Mouse (Mus musculus) forebrain, embryonic 16.5 days (tissue): ENCODE results near the gene Crb3. TPM values are rescaled to one million over a fixed set of nuclear protein-coding genes. Genes with fewer than 3 reads are reported as not detected.

ENCODE experiments used
- ATAC-seq: fragments of 200-750 bp; cut with Nextera tagmentation; 2 replicates; pipeline ENCODE4 v1.8.0; 2017; ENCODE audit warnings: mild to moderate bottlenecking, moderate library complexity
- H3K27ac ChIP-seq: fragments of 300-500 bp; sonication (generic); 2 replicates; pipeline ENCODE4 v1.5.1; 2014; ENCODE audit warnings: low read length, control low read depth
- H3K27me3 ChIP-seq: fragments of 300-500 bp; sonication (generic); replicated peaks from 2 replicates; pipeline ENCODE4 v1.6.1; 2014; ENCODE audit warnings: low read length; ENCODE audit not compliant: control insufficient read depth, insufficient read depth
- H3K36me3 ChIP-seq: fragments of 300-500 bp; sonication (generic); 2 replicates; pipeline ENCODE4 v1.6.1; 2014; ENCODE audit not compliant: control insufficient read depth, insufficient read depth
- H3K4me1 ChIP-seq: fragments of 300-500 bp; sonication (generic); replicated peaks from 2 replicates; pipeline ENCODE4 v1.6.1; 2014; ENCODE audit warnings: low read length; ENCODE audit not compliant: control insufficient read depth, insufficient read depth
- H3K4me2 ChIP-seq: fragments of 300-500 bp; sonication (generic); 2 replicates; pipeline ENCODE4 v1.6.1; 2014; ENCODE audit warnings: mild to moderate bottlenecking, low read length, control low read depth
- H3K4me3 ChIP-seq: fragments of 300-500 bp; sonication (generic); replicated peaks from 2 replicates; pipeline ENCODE4 v1.5.1; 2014; ENCODE audit warnings: mild to moderate bottlenecking, low read length, control low read depth
- H3K9ac ChIP-seq: fragments of 300-500 bp; sonication (generic); replicated peaks from 2 replicates; pipeline ENCODE4 v1.6.1; 2014; ENCODE audit warnings: low read depth, low read length, control low read depth
- H3K9me3 ChIP-seq: fragments of 300-500 bp; sonication (generic); 2 replicates; pipeline ENCODE4 v1.6.1; 2016; ENCODE audit warnings: low read length; ENCODE audit not compliant: control insufficient read depth
- WGBS: fragments of 180-500 bp; shearing (Covaris S2); extraction: QIAGEN DNeasy Blood & Tissue Kit; methylation state at CpG from one replicate; pipeline ENCODE4 v1.1.7; 2014; 5-methylcytosine and 5-hydroxymethylcytosine counted together
- polyA plus RNA-seq: library from polyadenylated mRNA; unstranded; fragments of >200 nt; fragmentation: Nextera tagmentation; extraction: Ambion mirVana; gene quantifications from 2 replicates; pipeline ENCODE4 v1.2.1, GENCODE M21; 2015

Crb3 gene
- polyA plus RNA-seq, 1 experiment from 2014 or later, result 1.5 TPM

GRCm38 (mm10) chr17:57095855-57096622, 37.1 kb downstream of the Crb3 start:
- H3K9ac ChIP-seq, result no peak overlapping the region; the same call in 1 of the 2 replicates
- peak overlapping the region; percentile 46 for H3K4me2 ChIP-seq
- H3K4me1 ChIP-seq, result peaks cover 7% of the 10 kb centered on the region
- WGBS, result under 1% methylated on average over 18 of the region's 19 CpGs
- no peaks in the 10 kb centered on the region for H3K27me3 ChIP-seq
- H3K36me3 ChIP-seq, result no peaks in the 10 kb centered on the region
- H3K4me3 ChIP-seq, result peak overlapping the region; percentile 21
- peak; percentile 80 for ATAC-seq
- no peak overlapping the region for H3K27ac ChIP-seq
- H3K9me3 ChIP-seq, result no peaks in the 10 kb centered on the region

GRCm38 (mm10) chr17:57096623-57096920, 37.7 kb downstream of the Crb3 start:
- H3K4me3 ChIP-seq, result peak overlapping the region; percentile 21
- ATAC-seq, result peak; percentile 90

GRCm38 (mm10) chr17:57098321-57098720, 39.4 kb downstream of the Crb3 start:
- WGBS, result 89% methylated on average over 5 of the region's 5 CpGs
- Histone ChIP-seq H3K9me3 (no peaks in the 10 kb centered on the region), H3K4me1 (peaks cover 7% of the 10 kb centered on the region), H3K4me3 (no peak overlapping the region), H3K9ac (no peak overlapping the region), H3K27ac (no peak overlapping the region), H3K36me3 (no peaks in the 10 kb centered on the region), H3K4me2 (no peak overlapping the region), H3K27me3 (no peaks in the 10 kb centered on the region)
- no peak for ATAC-seq

More at GRCm38 (mm10) chr17:57096623-57096920, 37.7 kb downstream of the Crb3 start:
- no peaks in the 10 kb centered on the region for H3K9me3 ChIP-seq
- peak overlapping the region; percentile 46 for H3K4me2 ChIP-seq
- H3K4me1 ChIP-seq, result peaks cover 7% of the 10 kb centered on the region
- under 1% methylated on average over 11 of the region's 11 CpGs for WGBS
- no peaks in the 10 kb centered on the region for H3K27me3 ChIP-seq
- no peak overlapping the region for H3K9ac ChIP-seq
- H3K27ac ChIP-seq, result no peak overlapping the region
- no peaks in the 10 kb centered on the region for H3K36me3 ChIP-seq

- Histone ChIP-seq H3K9me3 (no peaks in the 10 kb centered on the region), H3K36me3 (no peaks in the 10 kb centered on the region), H3K4me2 (no peak overlapping the region), H3K4me1 (peaks cover 13% of the 10 kb centered on the region), H3K27ac (no peak overlapping the region), H3K4me3 (no peak overlapping the region), H3K27me3 (no peaks in the 10 kb centered on the region), H3K9ac (no peak overlapping the region)
- no peak for ATAC-seq
- WGBS, result 10% methylated on average over 10 of the region's 10 CpGs
Observed at GRCm38 (mm10) chr17:57099629-57100325, 40.9 kb downstream of the Crb3 start.

- Histone ChIP-seq H3K4me2 (no peak overlapping the region), H3K4me3 (no peak overlapping the region), H3K27me3 (no peaks in the 10 kb centered on the region), H3K36me3 (no peaks in the 10 kb centered on the region), H3K4me1 (peaks cover 21% of the 10 kb centered on the region), H3K9me3 (no peaks in the 10 kb centered on the region), H3K27ac (no peak overlapping the region), H3K9ac (no peak overlapping the region)
- 91% methylated on average over 2 of the region's 2 CpGs for WGBS
- ATAC-seq, result no peak
Observed at GRCm38 (mm10) chr17:57102276-57102675, 43.4 kb downstream of the Crb3 start.

- ATAC-seq, result peak; percentile 19
- H3K4me2 ChIP-seq, result peak overlapping the region; percentile 53
- 44% methylated on average over 4 of the region's 4 CpGs for WGBS
- H3K9ac ChIP-seq, result no peak overlapping the region; the same call in 1 of the 2 replicates
- peak overlapping the region; percentile 87 for H3K4me3 ChIP-seq
- no peak overlapping the region for H3K27ac ChIP-seq
- H3K27me3 ChIP-seq, result no peaks in the 10 kb centered on the region
- no peaks in the 10 kb centered on the region for H3K36me3 ChIP-seq
- peaks cover 21% of the 10 kb centered on the region for H3K4me1 ChIP-seq
- no peaks in the 10 kb centered on the region for H3K9me3 ChIP-seq
Observed at GRCm38 (mm10) chr17:57104496-57104895, 45.6 kb downstream of the Crb3 start.

- ATAC-seq, result peak; percentile 85
- no peaks in the 10 kb centered on the region for H3K27me3 ChIP-seq
- H3K9me3 ChIP-seq, result no peaks in the 10 kb centered on the region
- H3K27ac ChIP-seq, result no peak within 1 kb of the TSS; the same call in 1 of the 2 replicates
- H3K9ac ChIP-seq, result peak within 1 kb of the TSS; percentile 89
- WGBS, result under 1% methylated on average over 53 of the region's 61 CpGs
- peak within 1 kb of the TSS; percentile 87 for H3K4me3 ChIP-seq
- H3K36me3 ChIP-seq, result no peaks in the 10 kb centered on the region
- peak within 1 kb of the TSS; percentile 53 for H3K4me2 ChIP-seq
- peaks cover 21% of the 10 kb centered on the region for H3K4me1 ChIP-seq
Observed at GRCm38 (mm10) chr17:57105181-57106034, 46.5 kb downstream of the Crb3 start, which contains the start of gene Tnfsf9. Gene Tnfsf9 (plus strand): TSS chr17:57105325.

- 3% methylated on average over 9 of the region's 9 CpGs for WGBS
Observed at GRCm38 (mm10) chr17:57106035-57106368, 47.1 kb downstream of the Crb3 start.

GRCm38 (mm10) chr17:57107064-57107463, 48.2 kb downstream of the Crb3 start:
- 89% methylated on average over 5 of the region's 5 CpGs for WGBS
- H3K4me2 ChIP-seq, result 0 out of 2 replicates have a peak overlapping the region, but pooled peaks have one; percentile 1
- no peak overlapping the region for H3K27ac ChIP-seq
- no peaks in the 10 kb centered on the region for H3K36me3 ChIP-seq
- no peak for ATAC-seq
- H3K4me3 ChIP-seq, result no peak overlapping the region
- H3K9ac ChIP-seq, result no peak overlapping the region
- peaks cover 21% of the 10 kb centered on the region for H3K4me1 ChIP-seq
- H3K27me3 ChIP-seq, result no peaks in the 10 kb centered on the region
- H3K9me3 ChIP-seq, result no peaks in the 10 kb centered on the region

More at GRCm38 (mm10) chr17:57106035-57106368, 47.1 kb downstream of the Crb3 start:
- Histone ChIP-seq H3K9ac (peak overlapping the region; percentile 89), H3K4me1 (peaks cover 21% of the 10 kb centered on the region), H3K9me3 (no peaks in the 10 kb centered on the region), H3K36me3 (no peaks in the 10 kb centered on the region), H3K4me3 (peak overlapping the region; percentile 87), H3K27ac (no peak overlapping the region), H3K27me3 (no peaks in the 10 kb centered on the region), H3K4me2 (peak overlapping the region; percentile 53)
- no peak for ATAC-seq
